Mouse (Mus musculus): ENCODE results near the gene Gm39653. TPM values are rescaled to one million over a fixed set of nuclear protein-coding genes. Genes with fewer than 3 reads are reported as not detected.

The Gm39653 gene
- polyA plus RNA-seq, 1 experiment, result not detected

DNA sequence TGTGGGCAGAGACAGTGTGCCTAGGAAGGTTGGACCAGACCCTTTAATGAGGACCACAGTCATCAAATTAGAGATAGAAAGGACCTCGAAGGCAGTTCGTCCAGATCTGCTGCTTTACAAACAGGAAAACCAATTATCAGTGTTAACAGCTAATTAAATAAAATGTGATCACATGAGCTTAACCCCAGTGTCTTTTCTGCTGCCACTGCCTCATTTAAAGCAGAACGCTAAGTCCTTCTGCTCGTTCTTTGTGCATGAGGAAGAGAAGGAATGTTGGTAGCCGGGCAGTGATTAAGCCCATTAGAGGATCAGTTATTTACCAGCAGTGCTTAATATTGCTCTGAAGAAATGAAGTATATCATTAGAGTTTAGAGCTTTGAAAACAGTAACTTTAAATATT, 39.0 kb upstream of the Gm39653 start:
- H3K27me3 ChIP-seq (ENCODE audit: control insufficient read depth, insufficient read depth, insufficient read length), result no peaks in the 10 kb centered on the region
- no peaks in the 10 kb centered on the region for H3K36me3 ChIP-seq (ENCODE audit: control insufficient read depth, insufficient read depth)
- no peak for TF ChIP-seq MYOG (IDR thresholded peaks at IDR 0.05; ENCODE audit: control insufficient read depth, extremely low read depth, insufficient read length)
- TF ChIP-seq CEBPB (IDR thresholded peaks at IDR 0.05; ENCODE audit: low read depth), result no peak
- no peak for TF ChIP-seq USF1 (IDR thresholded peaks at IDR 0.05; ENCODE audit: low read depth)
- no peak for TF ChIP-seq MYOD1 (IDR thresholded peaks at IDR 0.05; ENCODE audit: control insufficient read depth, insufficient read length, low read depth)
- no peak for TF ChIP-seq FOSL1 (IDR thresholded peaks at IDR 0.05; ENCODE audit: insufficient read depth, low read length, poor library complexity, severe bottlenecking)
- no peak for TF ChIP-seq MAX (IDR thresholded peaks at IDR 0.05)
- TF ChIP-seq CTCF (IDR thresholded peaks at IDR 0.05; ENCODE audit: control insufficient read depth, insufficient read depth, insufficient read length), result no peak
- H3ac ChIP-seq (ENCODE audit: control insufficient read depth, insufficient read length, low read depth), result no peak overlapping the region
- H3K4me3 ChIP-seq (ENCODE audit: insufficient read depth, poor library complexity, severe bottlenecking), result no peak overlapping the region
- no peaks in the 10 kb centered on the region for H3K79me2 ChIP-seq (ENCODE audit: control insufficient read depth, insufficient read depth)
- H3K79me3 ChIP-seq (ENCODE audit: low read depth), result no peaks in the 10 kb centered on the region

GRCm38 (mm10) chr1:63579153-63579552, 36.6 kb upstream of the Gm39653 start:
- H3K27me3 ChIP-seq (ENCODE audit: control insufficient read depth, insufficient read depth, insufficient read length), result no peaks in the 10 kb centered on the region
- TF ChIP-seq MYOD1 (IDR thresholded peaks at IDR 0.05; ENCODE audit: control insufficient read depth, insufficient read length, low read depth) (no peak), MAX (IDR thresholded peaks at IDR 0.05) (no peak)
- no peak overlapping the region for H3ac ChIP-seq (ENCODE audit: control insufficient read depth, insufficient read length, low read depth)
- no peaks in the 10 kb centered on the region for H3K79me3 ChIP-seq (ENCODE audit: low read depth)
- H3K36me3 ChIP-seq (ENCODE audit: control insufficient read depth, insufficient read depth), result no peaks in the 10 kb centered on the region
- H3K79me2 ChIP-seq (ENCODE audit: control insufficient read depth, insufficient read depth), result no peaks in the 10 kb centered on the region
- H3K4me3 ChIP-seq (ENCODE audit: insufficient read depth, poor library complexity, severe bottlenecking), result no peak overlapping the region

- no peaks in the 10 kb centered on the region for H3K79me2 ChIP-seq (ENCODE audit: control insufficient read depth, insufficient read depth)
- TF ChIP-seq CEBPB (IDR thresholded peaks at IDR 0.05; ENCODE audit: low read depth) (no peak), MYOG (IDR thresholded peaks at IDR 0.05; ENCODE audit: control insufficient read depth, extremely low read depth, insufficient read length) (no peak), FOSL1 (IDR thresholded peaks at IDR 0.05; ENCODE audit: insufficient read depth, low read length, poor library complexity, severe bottlenecking) (no peak), CTCF (IDR thresholded peaks at IDR 0.05; ENCODE audit: control insufficient read depth, insufficient read depth, insufficient read length) (no peak), MAX (IDR thresholded peaks at IDR 0.05) (no peak), USF1 (IDR thresholded peaks at IDR 0.05; ENCODE audit: low read depth) (no peak), MYOD1 (IDR thresholded peaks at IDR 0.05; ENCODE audit: control insufficient read depth, insufficient read length, low read depth) (no peak)
These were observed 28.9 kb upstream of the Gm39653 start for GRCm38 (mm10) chr1:63586869-63587268.

GRCm38 (mm10) chr1:63603870-63604500, 11.8 kb upstream of the Gm39653 start:
- no peaks in the 10 kb centered on the region for H3K79me2 ChIP-seq (ENCODE audit: control insufficient read depth, insufficient read depth)
- no peaks in the 10 kb centered on the region for H3K36me3 ChIP-seq (ENCODE audit: control insufficient read depth, insufficient read depth)

More at GRCm38 (mm10) chr1:63586869-63587268, 28.9 kb upstream of the Gm39653 start:
- H3K79me3 ChIP-seq (ENCODE audit: low read depth), result no peaks in the 10 kb centered on the region
- H3K27me3 ChIP-seq (ENCODE audit: control insufficient read depth, insufficient read depth, insufficient read length), result peaks cover 2% of the 10 kb centered on the region
- H3ac ChIP-seq (ENCODE audit: control insufficient read depth, insufficient read length, low read depth), result no peak overlapping the region
- H3K4me3 ChIP-seq (ENCODE audit: insufficient read depth, poor library complexity, severe bottlenecking), result no peak overlapping the region
- H3K36me3 ChIP-seq (ENCODE audit: control insufficient read depth, insufficient read depth), result no peaks in the 10 kb centered on the region

DNA sequence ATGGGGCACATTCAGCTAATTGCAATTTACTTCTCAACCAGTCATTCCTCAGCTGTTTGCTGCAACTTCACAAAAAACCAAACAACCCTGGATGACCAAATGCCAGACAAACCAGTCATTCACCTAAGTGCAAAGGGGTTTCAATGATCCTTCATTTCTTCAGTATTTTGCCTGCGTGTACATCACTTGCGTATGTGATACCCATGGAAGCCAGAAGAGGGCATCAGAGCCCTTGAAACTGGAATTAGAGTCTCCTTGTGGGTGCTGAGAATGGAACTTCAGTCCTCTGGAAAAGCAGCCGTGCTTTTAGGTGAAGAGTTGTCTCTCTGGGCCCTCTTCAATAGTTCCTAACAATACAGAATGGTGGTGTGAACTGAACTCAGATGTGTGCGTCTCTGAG, 6.2 kb upstream of the Gm39653 start:
- no peaks in the 10 kb centered on the region for H3K79me3 ChIP-seq (ENCODE audit: low read depth)
- H3ac ChIP-seq (ENCODE audit: control insufficient read depth, insufficient read length, low read depth), result no peak overlapping the region
- no peak overlapping the region for H3K4me3 ChIP-seq (ENCODE audit: insufficient read depth, poor library complexity, severe bottlenecking)
- no peaks in the 10 kb centered on the region for H3K36me3 ChIP-seq (ENCODE audit: control insufficient read depth, insufficient read depth)
- TF ChIP-seq MYOG (IDR thresholded peaks at IDR 0.05; ENCODE audit: control insufficient read depth, extremely low read depth, insufficient read length), result no peak
- TF ChIP-seq FOSL1 (IDR thresholded peaks at IDR 0.05; ENCODE audit: insufficient read depth, low read length, poor library complexity, severe bottlenecking), result no peak
- TF ChIP-seq USF1 (IDR thresholded peaks at IDR 0.05; ENCODE audit: low read depth), result no peak
- TF ChIP-seq MYOD1 (IDR thresholded peaks at IDR 0.05; ENCODE audit: control insufficient read depth, insufficient read length, low read depth), result no peak
- no peak for TF ChIP-seq CTCF (IDR thresholded peaks at IDR 0.05; ENCODE audit: control insufficient read depth, insufficient read depth, insufficient read length)
- TF ChIP-seq MAX (IDR thresholded peaks at IDR 0.05), result no peak
- TF ChIP-seq CEBPB (IDR thresholded peaks at IDR 0.05; ENCODE audit: low read depth), result no peak
- H3K79me2 ChIP-seq (ENCODE audit: control insufficient read depth, insufficient read depth), result no peaks in the 10 kb centered on the region
- H3K27me3 ChIP-seq (ENCODE audit: control insufficient read depth, insufficient read depth, insufficient read length), result no peaks in the 10 kb centered on the region

More at GRCm38 (mm10) chr1:63603870-63604500, 11.8 kb upstream of the Gm39653 start:
- Histone ChIP-seq H3ac (ENCODE audit: control insufficient read depth, insufficient read length, low read depth) (no peak overlapping the region), H3K4me3 (ENCODE audit: insufficient read depth, poor library complexity, severe bottlenecking) (no peak overlapping the region), H3K79me3 (ENCODE audit: low read depth) (no peaks in the 10 kb centered on the region), H3K27me3 (ENCODE audit: control insufficient read depth, insufficient read depth, insufficient read length) (no peaks in the 10 kb centered on the region)
- TF ChIP-seq MYOD1 (IDR thresholded peaks at IDR 0.05; ENCODE audit: control insufficient read depth, insufficient read length, low read depth) (no peak), MAX (IDR thresholded peaks at IDR 0.05) (no peak), USF1 (IDR thresholded peaks at IDR 0.05; ENCODE audit: low read depth) (no peak), CEBPB (IDR thresholded peaks at IDR 0.05; ENCODE audit: low read depth) (no peak), CTCF (IDR thresholded peaks at IDR 0.05; ENCODE audit: control insufficient read depth, insufficient read depth, insufficient read length) (no peak), MYOG (IDR thresholded peaks at IDR 0.05; ENCODE audit: control insufficient read depth, extremely low read depth, insufficient read length) (no peak), FOSL1 (IDR thresholded peaks at IDR 0.05; ENCODE audit: insufficient read depth, low read length, poor library complexity, severe bottlenecking) (no peak)

DNA sequence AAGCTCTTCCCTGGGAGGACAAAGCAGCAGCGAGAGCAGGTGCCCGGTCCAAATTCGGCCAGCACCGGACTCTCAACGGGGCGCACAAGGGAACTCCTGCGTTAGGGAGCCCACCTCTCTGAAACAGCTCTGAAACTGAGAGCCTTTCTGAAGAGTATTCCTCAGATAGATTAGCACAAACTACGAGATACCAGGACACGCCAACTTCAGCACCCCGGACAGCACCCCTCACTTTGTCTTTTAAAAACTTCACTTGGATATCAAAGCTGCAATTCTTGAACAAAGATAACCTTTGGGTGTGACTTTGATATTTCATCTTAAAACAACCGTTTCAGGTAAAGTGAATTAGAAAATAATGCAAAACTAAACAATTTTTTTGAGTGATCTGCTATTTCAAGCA, 1.2 kb upstream of the Gm39653 start:
- Histone ChIP-seq H3K79me3 (ENCODE audit: low read depth) (no peaks in the 10 kb centered on the region), H3K27me3 (ENCODE audit: control insufficient read depth, insufficient read depth, insufficient read length) (no peaks in the 10 kb centered on the region), H3K4me3 (ENCODE audit: insufficient read depth, poor library complexity, severe bottlenecking) (no peak overlapping the region), H3ac (ENCODE audit: control insufficient read depth, insufficient read length, low read depth) (no peak overlapping the region), H3K79me2 (ENCODE audit: control insufficient read depth, insufficient read depth) (no peaks in the 10 kb centered on the region), H3K36me3 (ENCODE audit: control insufficient read depth, insufficient read depth) (no peaks in the 10 kb centered on the region)
- TF ChIP-seq USF1 (IDR thresholded peaks at IDR 0.05; ENCODE audit: low read depth) (no peak), FOSL1 (IDR thresholded peaks at IDR 0.05; ENCODE audit: insufficient read depth, low read length, poor library complexity, severe bottlenecking) (no peak), MAX (IDR thresholded peaks at IDR 0.05) (no peak), CEBPB (IDR thresholded peaks at IDR 0.05; ENCODE audit: low read depth) (no peak)

Data from C2C12 (cell line).